Mouse (Mus musculus) T-helper 2 cell (primary cell): ENCODE results near the gene Ostf1.
"Not testable (repeated sequence)": the region's sequence is repeated elsewhere in the genome, so short reads cannot be mapped to it uniquely, and the experiment has no call there.

Source experiments
- in situ Hi-C: fragments of 300-600 bp; cut with MboI, MseI; formaldehyde crosslinking; loops from one replicate; pipeline ENCODE4 v1.15.1; 2025; ENCODE audit warnings: high pct_unique_total_duplicates

Ostf1 gene

DNA sequence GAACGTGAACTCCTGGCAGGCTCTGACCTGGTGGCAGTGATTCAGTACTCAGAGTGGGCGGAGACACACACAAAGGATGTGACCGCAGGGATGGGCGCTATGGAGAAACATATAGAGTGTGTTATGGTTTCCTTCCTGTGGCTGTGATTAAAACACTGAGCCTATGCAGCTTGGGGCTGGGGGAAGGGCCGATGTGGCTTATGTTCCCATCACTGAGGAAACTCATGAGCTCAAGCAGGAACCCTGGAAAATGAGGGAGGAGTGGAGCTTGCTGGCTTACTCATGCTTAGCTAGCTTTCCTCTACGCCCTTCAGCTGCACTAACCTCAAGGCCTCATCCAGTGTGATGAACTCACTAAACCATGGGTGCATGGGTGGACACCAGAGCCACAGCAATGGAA is 28.6 kb downstream of the Ostf1 start:
- in situ Hi-C loops, result loop anchor here (25.0 kb wide), 1 partner anchor 1341 kb away; no protein-coding TSS in a partner anchor

DNA sequence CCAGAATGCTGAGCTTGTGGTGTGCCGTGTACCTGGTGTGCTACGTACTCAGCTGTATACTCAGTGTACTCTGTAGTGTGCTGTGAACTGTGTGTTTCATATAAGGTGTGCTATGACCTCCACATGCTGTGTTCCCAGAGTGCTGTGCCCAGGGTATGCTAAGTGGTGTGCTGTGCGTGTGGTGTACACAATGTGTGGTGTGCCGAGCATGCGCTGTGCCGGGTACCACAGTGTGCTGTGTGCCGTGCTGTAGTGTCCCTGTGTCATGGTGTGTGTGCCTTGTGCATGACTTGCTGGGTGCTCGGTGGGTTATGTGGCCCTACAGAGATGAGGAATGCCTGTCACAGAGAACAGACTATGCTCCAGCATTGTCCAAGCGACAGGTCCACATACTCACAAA is 31.0 kb downstream of the Ostf1 start:
- in situ Hi-C loops, result loop anchor here (25.0 kb wide), 1 partner anchor 1338 kb away; no protein-coding TSS in a partner anchor

DNA sequence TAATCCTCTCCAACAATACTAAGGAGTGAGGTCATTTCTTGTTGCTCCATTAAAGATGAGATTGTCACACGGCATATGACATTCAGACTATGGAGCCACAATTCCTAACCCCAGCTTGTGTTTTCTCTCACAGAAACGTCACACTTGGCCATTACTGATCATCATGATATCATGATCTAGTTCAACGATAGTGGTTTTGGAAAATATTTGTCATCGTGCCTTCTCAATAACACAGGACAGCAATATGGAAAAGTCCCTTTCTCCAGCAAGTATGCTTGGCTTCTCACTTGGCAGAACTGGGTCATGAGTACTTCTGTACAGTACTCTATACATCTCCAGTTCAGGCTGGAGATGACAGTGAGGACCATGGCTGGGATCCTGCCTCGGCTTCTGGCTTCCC is 32.0 kb downstream of the Ostf1 start:
- in situ Hi-C loops, result loop anchor here (25.0 kb wide), 1 partner anchor 1337 kb away; no protein-coding TSS in a partner anchor

DNA sequence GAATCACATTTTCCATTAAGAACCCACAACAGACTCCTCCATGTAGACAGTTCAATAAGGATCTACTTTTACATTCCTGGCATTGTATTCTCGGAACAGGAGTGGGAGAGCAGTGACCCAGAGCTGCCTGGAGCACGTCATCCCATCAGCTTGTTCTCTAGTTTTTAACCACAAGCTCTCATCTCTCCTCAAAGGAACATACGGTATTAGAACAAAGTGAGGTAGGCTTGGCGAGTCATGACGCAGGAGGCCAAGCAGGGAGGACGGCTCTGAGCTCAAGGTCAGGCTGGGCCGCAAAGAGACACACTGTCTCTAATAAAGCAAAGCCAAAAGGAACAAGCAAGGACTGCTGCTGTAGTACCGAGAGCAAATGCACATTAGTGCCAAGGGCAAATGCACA is 32.6 kb downstream of the Ostf1 start:
- in situ Hi-C loops, result no loop called here

DNA sequence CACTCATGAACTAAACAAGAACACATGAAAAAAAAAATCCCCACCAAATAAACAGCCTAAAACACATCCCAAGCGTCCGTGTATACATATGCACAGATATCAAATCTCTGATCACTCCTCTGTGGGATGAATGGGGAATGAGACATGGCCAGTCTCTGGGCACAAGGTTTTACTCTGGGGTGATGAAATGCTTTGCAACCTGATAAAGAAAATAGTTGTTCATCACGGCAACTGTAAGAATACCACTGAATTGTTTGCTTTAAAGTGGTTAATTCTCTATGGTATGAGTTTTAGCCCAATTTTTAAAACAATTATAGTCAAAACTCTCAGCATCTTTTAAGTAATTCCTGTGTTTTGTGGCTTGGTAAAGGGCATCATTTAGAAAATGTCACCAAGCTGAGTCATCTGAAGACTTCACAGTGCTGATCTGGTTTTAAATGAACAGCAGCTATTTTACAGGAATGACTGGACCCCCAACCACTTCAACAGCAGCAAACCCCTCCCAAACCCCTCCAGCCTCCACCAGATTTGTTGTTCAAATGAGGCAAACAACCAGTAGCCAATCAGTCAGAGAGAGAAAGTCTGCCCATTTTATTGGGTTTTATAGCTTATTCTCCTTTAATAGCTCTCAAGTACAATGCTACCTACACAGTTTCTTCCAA is 33.2 kb downstream of the Ostf1 start:
- in situ Hi-C loops, result no loop called here

DNA sequence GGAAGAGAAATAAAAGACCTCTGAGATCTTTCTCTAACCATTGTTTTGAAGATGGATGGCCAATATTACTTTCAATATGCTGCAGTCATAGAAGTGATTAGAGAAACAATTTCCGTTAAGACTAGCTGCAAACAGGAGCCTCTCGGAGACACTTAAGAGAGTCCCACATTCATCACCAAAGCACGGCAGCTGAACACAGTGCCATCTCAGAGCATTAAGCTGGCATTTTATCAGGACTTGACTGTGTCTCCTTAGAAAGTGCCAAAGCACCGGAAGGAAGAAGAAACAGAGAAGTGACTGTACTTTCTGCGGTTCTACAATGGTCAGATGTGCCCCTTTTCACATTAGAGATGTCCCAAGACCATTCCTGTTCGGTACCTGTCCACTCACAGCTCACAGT is 33.9 kb downstream of the Ostf1 start:
- in situ Hi-C loops, result no loop called here

DNA sequence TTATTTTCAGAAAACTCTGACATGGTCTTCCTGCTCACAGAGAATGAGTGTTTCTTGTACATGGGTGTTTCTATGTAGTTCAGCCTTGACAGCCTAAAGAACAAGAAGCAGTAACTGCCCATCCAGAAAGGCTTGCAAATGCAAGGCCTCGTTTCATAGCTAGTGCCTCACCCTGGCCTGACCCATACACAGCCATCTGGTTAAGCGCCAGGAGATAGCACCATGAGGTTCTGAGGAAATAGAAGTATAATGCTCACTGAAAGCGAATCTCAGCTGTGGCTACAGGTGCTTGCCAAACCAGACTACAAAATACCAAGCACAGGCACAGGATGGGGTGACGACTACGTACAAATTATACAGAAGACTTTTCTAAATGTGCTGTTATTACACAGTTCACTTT is 34.7 kb downstream of the Ostf1 start:
- in situ Hi-C loops, result no loop called here

DNA sequence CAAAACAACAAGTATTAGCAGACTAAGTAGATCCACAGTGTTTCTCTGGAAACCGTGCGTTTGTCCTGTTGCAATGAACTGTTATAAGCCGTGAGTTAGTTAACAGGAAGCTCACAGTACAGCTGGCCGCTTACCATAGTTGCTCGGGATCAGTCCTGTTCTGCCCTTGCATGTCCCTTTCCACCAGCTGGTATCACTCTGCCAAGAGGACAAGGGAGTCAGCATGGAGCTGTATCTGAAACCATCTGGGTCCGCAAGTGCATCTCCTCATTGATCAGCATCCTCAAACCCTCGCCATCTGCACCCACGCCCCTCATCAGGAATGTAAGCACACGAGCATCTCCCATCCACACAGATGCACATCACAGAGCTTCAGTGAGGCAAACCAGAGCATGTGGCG is 37.9 kb downstream of the Ostf1 start:
- in situ Hi-C loops, result no loop called here

DNA sequence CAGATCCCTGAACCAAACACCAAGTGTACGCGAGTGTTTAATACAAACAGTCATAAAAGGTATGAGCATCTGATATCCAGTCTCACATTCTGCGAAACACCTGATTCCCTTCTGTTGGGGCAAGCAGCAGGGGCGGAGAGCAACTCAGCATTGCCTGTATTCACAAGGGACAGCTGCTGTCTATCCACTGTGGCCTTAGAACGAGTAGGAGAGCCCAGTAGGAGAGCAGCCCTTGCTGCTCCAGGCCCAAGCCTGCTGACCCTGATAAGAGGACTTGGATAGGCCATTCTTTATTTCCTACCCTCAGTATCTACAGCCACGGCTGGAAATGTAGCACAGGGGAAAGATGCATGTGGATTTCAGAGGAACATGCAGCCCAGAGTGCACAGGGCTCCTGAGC is 38.7 kb downstream of the Ostf1 start:
- in situ Hi-C loops, result no loop called here

DNA sequence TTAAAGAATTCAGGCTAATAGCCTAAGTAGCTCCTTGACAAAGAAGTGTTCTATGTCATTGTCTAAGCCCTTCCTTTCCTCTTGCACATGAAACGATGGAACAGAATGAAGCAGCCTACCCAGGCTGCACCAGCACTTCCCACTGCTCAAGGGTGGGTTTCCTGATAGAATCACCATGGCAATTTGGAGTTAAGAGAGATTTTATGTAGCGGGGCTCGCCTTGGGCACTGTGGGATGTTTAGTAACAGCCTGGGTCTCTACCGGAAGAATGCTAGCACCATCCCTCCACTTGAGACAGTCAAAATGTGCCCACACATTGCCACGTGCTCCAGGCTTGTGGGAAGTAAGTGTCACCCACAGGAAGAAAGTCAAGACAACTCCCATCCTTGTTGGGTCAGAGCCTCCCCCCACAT is 40.7 kb downstream of the Ostf1 start:
- in situ Hi-C loops, result no loop called here

DNA sequence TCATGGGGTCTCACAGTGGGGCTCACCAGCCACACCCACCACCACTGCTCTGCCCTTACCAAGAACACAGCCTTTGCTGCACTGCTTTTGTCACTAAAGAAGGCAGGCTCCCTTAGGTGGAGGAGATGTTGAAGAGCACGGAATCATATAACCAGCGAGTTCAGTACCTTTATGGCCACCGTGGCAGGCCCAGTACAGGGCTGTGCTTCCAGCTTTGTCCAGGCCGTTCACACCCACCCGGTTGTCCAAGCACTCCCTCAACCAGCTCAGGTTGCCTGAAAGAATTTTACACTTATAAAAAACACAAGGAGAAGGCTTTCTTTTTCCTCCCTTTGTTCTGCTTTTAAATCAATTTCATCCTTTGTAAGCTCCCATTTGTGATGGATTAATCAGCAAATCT is 41.4 kb downstream of the Ostf1 start:
- in situ Hi-C loops, result no loop called here

DNA sequence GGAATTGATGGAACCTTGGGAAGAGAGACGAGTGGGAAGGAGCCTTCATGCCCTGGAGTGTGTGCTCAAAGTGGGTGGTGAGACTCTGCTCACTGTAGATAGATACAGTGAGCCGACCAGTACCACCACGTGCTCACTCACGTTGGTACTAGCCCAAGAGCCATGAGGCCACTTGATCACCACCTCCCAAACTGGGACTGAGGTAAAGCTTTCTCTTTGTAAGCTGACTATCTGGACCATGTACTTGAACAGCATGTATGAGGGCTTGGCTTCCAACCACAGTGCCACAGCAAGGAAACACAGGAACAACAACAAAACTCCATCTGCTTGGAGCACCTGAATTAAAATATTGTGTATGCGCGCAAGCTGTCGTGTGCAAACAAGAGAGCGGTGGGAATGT is 42.3 kb downstream of the Ostf1 start:
- in situ Hi-C loops, result no loop called here

DNA sequence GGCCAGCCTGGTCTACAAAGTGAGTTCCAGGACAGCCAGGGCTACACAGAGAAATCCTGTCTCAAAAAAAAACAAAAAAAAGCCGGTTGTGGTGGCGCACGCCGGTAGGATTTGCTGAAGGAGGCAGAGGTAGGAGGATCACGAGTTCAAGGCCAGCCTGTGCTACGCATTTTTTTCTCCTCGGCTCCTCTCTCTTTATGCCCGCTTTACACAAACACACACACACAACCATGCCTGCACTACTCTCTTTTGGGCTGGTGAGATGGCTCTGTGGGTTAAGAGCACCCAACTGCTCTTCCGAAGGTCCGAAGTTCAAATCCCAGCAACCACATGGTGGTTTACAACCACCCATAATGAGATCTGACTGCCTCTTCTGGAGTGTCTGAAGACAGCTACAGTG is 42.8 kb downstream of the Ostf1 start:
- in situ Hi-C loops, result not testable (repeated sequence)

DNA sequence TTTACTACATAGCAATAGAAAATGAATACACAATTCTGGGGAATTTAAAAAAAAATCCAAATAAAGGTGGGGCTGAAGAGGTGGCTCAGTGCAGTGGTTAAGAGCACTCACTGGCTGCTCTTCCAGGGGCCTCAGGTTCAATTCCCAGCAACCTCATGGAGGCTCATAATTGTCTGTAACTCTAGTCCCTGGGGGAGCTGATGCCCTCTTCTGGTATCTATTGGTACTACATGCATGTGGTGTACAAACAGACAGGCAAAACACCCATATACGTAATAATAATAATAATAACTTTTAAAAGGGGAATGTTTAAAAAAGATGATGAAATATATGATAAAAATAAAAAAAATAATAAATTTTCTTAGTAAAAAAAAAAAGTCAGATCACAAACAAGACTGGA is 43.4 kb downstream of the Ostf1 start:
- in situ Hi-C loops, result no loop called here

DNA sequence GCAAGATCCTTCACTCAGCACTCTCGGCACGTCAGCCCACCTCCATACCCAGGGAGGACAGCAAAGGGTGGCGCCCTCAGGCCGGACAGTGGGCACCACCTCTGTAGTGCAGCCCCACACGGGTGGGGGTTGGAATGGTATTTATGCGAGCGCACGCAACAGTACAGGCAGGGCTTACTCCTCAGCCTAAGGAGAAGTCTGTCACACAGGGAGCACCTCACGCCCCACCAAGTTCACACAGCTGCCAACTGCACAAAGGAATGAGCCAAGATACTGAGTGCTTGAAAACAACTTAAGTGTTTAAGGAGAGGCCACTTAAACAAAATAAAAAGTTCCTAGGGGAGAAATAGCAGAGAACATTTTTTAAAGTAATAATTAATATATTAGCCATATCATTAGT is 44.5 kb downstream of the Ostf1 start:
- in situ Hi-C loops, result no loop called here

DNA sequence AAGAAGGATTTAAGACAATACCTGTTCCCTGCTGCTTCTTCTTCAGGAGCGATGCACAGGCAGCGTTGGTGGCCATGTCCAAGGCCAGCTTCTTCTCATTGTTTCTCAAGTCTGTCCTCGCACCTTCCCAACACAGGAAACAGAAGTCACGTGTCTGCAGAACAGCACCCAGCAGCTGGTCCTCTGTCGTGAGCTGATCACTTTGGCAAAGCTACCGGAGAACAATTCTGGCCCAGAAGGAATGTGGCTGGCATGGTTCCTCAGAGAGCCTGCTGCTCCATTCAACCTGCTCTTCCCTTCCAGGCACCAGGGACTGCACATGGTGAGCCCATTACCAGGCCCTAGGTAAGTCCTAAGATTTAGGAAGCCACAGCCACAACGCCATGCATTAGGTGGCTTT is 47.0 kb downstream of the Ostf1 start:
- in situ Hi-C loops, result no loop called here

DNA sequence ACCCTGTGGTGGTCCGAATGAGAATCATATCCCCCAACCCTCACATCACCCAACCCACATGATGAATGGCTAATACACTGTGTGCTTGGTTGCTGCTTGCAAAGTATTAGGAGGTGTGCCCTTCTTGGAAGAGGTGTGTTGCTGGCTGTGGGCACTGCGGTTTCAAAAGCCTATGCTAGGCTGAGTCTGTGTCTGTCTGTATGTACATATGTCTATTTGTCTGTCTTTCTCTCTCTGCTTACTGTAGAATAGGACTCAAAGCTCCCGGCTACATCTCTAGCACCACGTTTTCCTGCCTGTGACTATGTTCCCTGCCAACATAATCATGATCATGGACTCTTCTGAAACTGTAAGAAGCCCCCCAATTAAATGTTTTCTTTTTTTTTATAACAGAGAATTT is 47.9 kb downstream of the Ostf1 start:
- in situ Hi-C loops, result no loop called here

DNA sequence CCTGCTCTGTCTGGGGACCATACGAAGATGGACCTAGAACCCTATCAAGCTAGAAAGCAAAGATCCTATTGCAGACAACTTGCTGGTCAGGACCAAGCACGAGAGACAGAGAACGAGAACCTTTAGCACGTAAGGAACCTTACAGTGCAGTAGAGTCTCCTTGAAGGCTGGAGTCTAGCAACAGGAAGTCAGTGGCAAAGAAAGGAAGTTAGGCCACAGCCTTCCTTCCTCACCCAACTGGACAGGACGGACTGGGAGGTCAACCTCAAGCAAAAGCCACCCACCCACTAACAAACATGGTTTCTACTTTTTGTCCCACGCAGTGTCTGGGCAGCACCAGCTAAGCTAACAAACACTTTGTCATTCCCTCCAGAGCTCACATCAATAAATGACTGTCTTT is 48.7 kb downstream of the Ostf1 start:
- in situ Hi-C loops, result no loop called here

DNA sequence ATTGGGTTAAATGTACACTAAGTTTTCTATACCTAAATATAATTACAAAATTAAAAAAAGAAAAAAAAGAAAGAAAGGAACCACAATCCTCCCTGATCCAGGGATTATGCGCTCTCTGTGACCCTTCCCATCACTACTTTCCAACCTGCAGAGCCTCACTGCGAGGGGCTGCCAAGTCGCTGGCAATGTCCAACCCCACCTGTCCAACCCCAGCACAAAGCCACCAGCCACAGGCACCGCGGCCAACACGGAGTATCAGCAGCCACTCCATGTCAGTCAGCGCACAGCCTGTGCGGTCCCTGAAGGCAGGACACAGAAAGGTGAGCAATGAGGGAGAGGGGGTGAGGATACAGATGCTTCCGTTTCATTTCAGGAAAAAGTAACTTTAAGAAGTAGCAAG is 49.4 kb downstream of the Ostf1 start:
- in situ Hi-C loops, result no loop called here

DNA sequence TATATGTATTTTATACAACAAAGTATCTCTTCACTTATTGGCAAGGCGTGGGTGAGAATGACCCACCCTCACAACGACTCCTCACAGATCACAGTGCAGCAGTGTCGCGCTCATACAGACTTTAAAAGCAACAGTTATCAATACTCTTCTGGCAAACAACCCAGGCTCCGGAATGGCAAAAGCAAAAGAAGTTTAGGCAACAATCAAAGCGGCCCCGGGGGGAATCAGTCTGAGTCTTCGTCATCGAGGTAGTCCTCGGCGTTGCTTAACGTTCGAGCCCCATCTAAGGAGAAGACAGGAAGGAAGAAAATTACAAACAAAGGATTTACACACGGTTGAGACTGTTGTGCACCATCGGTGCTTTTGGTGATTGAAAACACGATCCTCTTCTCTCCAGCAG is 50.6 kb downstream of the Ostf1 start:
- in situ Hi-C loops, result no loop called here

DNA sequence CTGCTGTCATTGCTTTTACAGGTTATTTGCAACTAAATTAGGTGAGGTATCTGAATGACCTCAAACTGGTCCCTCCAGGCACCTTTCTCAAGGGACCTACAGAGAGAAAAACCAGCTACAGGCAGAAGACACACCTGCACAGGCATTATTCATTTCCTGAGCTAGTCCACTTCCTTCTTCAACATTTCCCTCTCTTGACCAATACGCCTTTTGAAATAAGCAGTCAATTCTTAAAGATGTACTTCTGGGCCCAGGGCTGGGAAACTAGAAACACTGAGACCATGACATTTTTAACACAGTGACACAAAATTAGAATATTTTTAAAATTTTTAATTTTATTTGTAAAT is 52.6 kb downstream of the Ostf1 start:
- in situ Hi-C loops, result no loop called here

DNA sequence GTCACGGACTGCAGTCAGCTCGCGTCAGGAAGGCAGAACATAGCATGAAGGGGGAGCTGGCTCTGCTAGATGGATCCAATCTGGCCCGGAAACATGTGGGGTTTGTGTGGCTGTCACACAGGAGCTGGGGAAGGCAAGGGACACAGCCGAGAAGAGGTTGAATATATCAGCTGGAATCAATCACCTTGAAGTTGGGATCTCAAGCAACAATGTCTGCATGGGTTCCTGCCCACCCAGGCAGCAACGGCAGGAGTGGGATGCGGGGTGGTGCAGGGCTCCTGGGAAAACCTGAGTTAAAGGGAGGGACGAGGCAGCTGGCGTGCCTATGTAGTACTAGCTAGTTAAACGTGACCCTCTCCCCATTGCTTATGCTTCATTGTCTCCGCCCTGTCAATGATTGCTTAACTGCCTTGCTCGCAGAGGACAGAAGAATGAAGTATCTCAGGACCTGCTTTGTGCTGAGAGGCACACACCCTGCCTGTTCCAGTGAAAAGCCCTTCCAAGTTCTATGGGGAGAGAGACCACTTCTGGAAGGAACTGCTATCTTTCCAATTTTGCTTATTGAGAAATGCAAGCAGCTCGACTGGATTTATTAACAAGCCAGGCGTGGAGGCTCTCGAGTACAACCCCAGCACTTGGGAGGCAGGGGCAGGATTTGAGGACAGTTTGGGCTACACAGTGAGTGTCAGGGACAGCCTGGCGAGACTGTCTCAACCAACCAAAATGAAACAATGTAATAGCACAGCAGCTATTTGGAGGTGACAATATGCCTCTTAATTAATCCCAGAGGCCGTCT is 53.2 kb downstream of the Ostf1 start:
- in situ Hi-C loops, result no loop called here

DNA sequence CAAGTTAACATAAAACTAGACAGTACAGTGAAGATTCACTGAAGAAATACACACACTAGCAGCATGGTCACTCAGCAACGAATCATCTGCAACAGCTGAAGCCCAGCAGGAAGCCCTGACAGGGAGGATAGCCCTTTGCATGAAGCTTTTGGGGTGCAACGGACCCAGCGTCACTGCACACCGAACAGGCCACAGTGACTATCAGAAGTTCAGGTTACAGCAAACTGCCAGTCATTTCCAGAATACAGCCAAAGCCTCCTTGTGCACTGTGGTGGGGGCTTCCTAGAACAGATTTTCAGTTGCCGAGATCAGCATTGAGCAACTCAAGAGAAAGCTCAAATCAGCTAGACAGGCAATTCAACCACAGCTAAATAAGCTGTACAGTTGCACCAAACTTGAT is 54.3 kb downstream of the Ostf1 start:
- in situ Hi-C loops, result no loop called here

DNA sequence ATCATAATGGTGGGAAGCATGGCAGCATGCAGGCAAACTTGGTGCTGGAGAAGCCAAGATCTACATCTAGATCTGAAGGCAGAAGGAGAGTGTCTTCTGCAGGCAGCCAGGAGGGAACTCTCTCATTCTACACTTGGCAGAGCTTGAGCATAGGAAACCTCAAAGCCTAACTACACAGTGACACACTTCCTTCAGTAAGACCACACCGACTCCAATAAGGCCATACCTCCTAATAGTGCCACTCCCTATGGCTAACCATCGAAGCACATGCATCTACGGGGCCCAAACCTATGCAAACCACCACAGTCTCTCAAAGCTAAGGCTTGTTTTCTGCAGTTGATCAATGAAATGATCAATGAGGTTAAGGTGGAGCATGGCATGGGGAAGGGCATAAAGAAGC is 55.7 kb downstream of the Ostf1 start:
- in situ Hi-C loops, result no loop called here
